Mouse (Mus musculus) G1E-ER4 (cell line): ENCODE results near the gene Pabpc4. TPM values are rescaled to one million over a fixed set of nuclear protein-coding genes. Genes with fewer than 3 reads are reported as not detected.

Source experiments
- GATA1 ChIP-seq: IDR thresholded peaks from one replicate; pipeline ENCODE4 v1.8.0; 2012; ENCODE audit warnings: low read length, inconsistent platforms
- polyA plus RNA-seq: library from polyadenylated mRNA; stranded (reverse); fragments of >175 nt; gene quantifications from 2 replicates; pipeline ENCODE4 v1.2.3, GENCODE M21; 2012

Pabpc4 gene
- polyA plus RNA-seq, 1 experiment: 1,164 TPM

GRCm38 (mm10) chr4:123237386-123238266, 24.5 kb upstream of the Pabpc4 start:
- TF ChIP-seq GATA1: no peak

GRCm38 (mm10) chr4:123239361-123240203, 22.6 kb upstream of the Pabpc4 start:
- TF ChIP-seq GATA1: no peak

- TF ChIP-seq GATA1: no peak
Measured at GRCm38 (mm10) chr4:123246221-123246620, 15.9 kb upstream of the Pabpc4 start.

GRCm38 (mm10) chr4:123246651-123247050, 15.5 kb upstream of the Pabpc4 start:
- TF ChIP-seq GATA1: no peak

GRCm38 (mm10) chr4:123247147-123247880, 14.8 kb upstream of the Pabpc4 start:
- no peak for TF ChIP-seq GATA1

GRCm38 (mm10) chr4:123248971-123249567, 13.1 kb upstream of the Pabpc4 start:
- TF ChIP-seq GATA1: no peak

- no peak for TF ChIP-seq GATA1
Measured at GRCm38 (mm10) chr4:123252214-123252613, 9.9 kb upstream of the Pabpc4 start.

- no peak for TF ChIP-seq GATA1
Measured at GRCm38 (mm10) chr4:123254617-123255016, 7.5 kb upstream of the Pabpc4 start.

- no peak for TF ChIP-seq GATA1
Measured at GRCm38 (mm10) chr4:123260071-123260746, 1.9 kb upstream of the Pabpc4 start.

- TF ChIP-seq GATA1: no peak
Measured at GRCm38 (mm10) chr4:123271063-123271462, 8.9 kb downstream of the Pabpc4 start.

- no peak for TF ChIP-seq GATA1
Measured at GRCm38 (mm10) chr4:123280117-123280516, 18.0 kb downstream of the Pabpc4 start.

- no peak for TF ChIP-seq GATA1
Measured at GRCm38 (mm10) chr4:123282500-123282899, 20.3 kb downstream of the Pabpc4 start.

GRCm38 (mm10) chr4:123284731-123285624, 22.8 kb downstream of the Pabpc4 start:
- TF ChIP-seq GATA1: no peak

GRCm38 (mm10) chr4:123286790-123287189, 24.6 kb downstream of the Pabpc4 start:
- peak; percentile 76 for TF ChIP-seq GATA1
